Mouse (Mus musculus): ENCODE data around the gene Csf2rb.
"Not testable (repeated sequence)": the region's sequence is repeated elsewhere in the genome, so short reads cannot be mapped to it uniquely, and the experiment has no call there.

- TF ChIP-seq GATA1 (IDR thresholded peaks at IDR 0.05; ENCODE audit: borderline replicate concordance, low read length); CTCF (IDR thresholded peaks at IDR 0.05; ENCODE audit: low read depth, low read length): not testable (repeated sequence)
Observed at GRCm38 (mm10) chr15:78329972-78330371, 4.4 kb downstream of the Csf2rb start.

Data from G1E (cell line).